Mouse (Mus musculus): ENCODE results near the gene Gjc1. TPM values are rescaled to one million over a fixed set of nuclear protein-coding genes. Genes with fewer than 3 reads are reported as not detected.

Gene Gjc1
- total RNA-seq, 1 experiment: 74.8 TPM

DNA sequence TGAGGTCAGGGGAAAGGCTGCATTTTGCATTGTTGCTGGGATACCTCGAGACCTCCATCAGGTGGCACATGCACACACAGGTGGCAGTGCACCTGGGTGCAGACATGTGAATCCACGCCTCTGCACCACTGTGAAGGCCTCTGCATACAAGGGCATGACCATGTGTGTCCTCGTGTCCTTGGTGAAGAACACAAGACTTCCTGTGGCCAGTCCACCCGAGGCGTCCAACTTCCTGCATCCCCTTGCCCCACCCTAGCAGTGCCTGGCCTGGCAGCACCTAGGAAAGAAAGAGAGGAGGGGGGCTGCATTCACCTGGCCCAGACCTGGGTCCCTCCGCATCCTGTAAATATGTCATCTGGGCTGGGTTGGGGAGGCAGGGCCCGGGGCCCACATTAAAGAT is 39.7 kb downstream of the Gjc1 start:
- Histone ChIP-seq H3K36me3 (ENCODE audit: control insufficient read depth, insufficient read depth, low read length, poor library complexity, severe bottlenecking) (peaks cover 7% of the 10 kb centered on the region; the same call in 1 of the 2 replicates), H3K9me3 (ENCODE audit: control insufficient read depth, insufficient read depth, low read depth, low read length) (no peaks in the 10 kb centered on the region), H3K4me3 (ENCODE audit: insufficient read depth in 1 of 2, low read depth in 1 of 2, low read length in 2 of 2, poor library complexity in 1 of 2, severe bottlenecking in 1 of 2) (no peak overlapping the region), H3K27ac (ENCODE audit: insufficient read depth, low read depth, low read length, poor library complexity, severe bottlenecking) (no peak overlapping the region), H3K4me1 (ENCODE audit: control insufficient read depth in 2 of 2, insufficient read depth in 2 of 2, low read length in 2 of 2, poor library complexity in 1 of 2) (peaks cover 4 to 16% of the 10 kb centered on the region in 2 experiments; a peak in 3 of 4 replicates), H3K9ac (ENCODE audit: insufficient read depth, low read depth, low read length, poor library complexity, severe bottlenecking) (no peak overlapping the region)
- in situ Hi-C loops (cut with MboI; ENCODE audit: low sequenced_read_pairs in 2 of 2, unreplicated experiment in 2 of 2): loop anchor here in 1 of 2 experiments (5.0 kb wide), 1 partner anchor 72 kb away; no protein-coding TSS in a partner anchor
- DNase-seq (ENCODE audit: low read depth, low spot score): no peak
- TF ChIP-seq ZNF384 (IDR thresholded peaks at IDR 0.05; ENCODE audit: low read depth, low read length): no peak
- no peak for TF ChIP-seq ZC3H11A (IDR thresholded peaks at IDR 0.05; ENCODE audit: borderline replicate concordance, low read depth, low read length)
- TF ChIP-seq MAFK (IDR thresholded peaks at IDR 0.05; ENCODE audit: insufficient read depth, low read depth, low read length): no peak
- TF ChIP-seq HCFC1 (IDR thresholded peaks at IDR 0.05; ENCODE audit: borderline replicate concordance, insufficient read depth, low read length): no peak
- no peak for TF ChIP-seq CHD2 (IDR thresholded peaks at IDR 0.05; ENCODE audit: low read depth, low read length)

- in situ Hi-C loops (cut with MboI; ENCODE audit: low sequenced_read_pairs in 2 of 2, unreplicated experiment in 2 of 2): loop anchor here in 1 of 2 experiments (5.0 kb wide), 1 partner anchor 73 kb away; no protein-coding TSS in a partner anchor
- Histone ChIP-seq H3K36me3 (ENCODE audit: control insufficient read depth, insufficient read depth, low read length, poor library complexity, severe bottlenecking) (peaks cover 7% of the 10 kb centered on the region; the same call in 1 of the 2 replicates), H3K9ac (ENCODE audit: insufficient read depth, low read depth, low read length, poor library complexity, severe bottlenecking) (no peak overlapping the region), H3K9me3 (ENCODE audit: control insufficient read depth, insufficient read depth, low read depth, low read length) (no peaks in the 10 kb centered on the region), H3K4me1 (ENCODE audit: control insufficient read depth in 2 of 2, insufficient read depth in 2 of 2, low read length in 2 of 2, poor library complexity in 1 of 2) (peaks cover 4 to 16% of the 10 kb centered on the region in 2 experiments; a peak in 3 of 4 replicates), H3K27ac (ENCODE audit: insufficient read depth, low read depth, low read length, poor library complexity, severe bottlenecking) (no peak overlapping the region), H3K4me3 (ENCODE audit: insufficient read depth in 1 of 2, low read depth in 1 of 2, low read length in 2 of 2, poor library complexity in 1 of 2, severe bottlenecking in 1 of 2) (no peak overlapping the region)
- DNase-seq (ENCODE audit: low read depth, low spot score): no peak
- TF ChIP-seq ZC3H11A (IDR thresholded peaks at IDR 0.05; ENCODE audit: borderline replicate concordance, low read depth, low read length) (no peak), HCFC1 (IDR thresholded peaks at IDR 0.05; ENCODE audit: borderline replicate concordance, insufficient read depth, low read length) (no peak), ZNF384 (IDR thresholded peaks at IDR 0.05; ENCODE audit: low read depth, low read length) (no peak), CHD2 (IDR thresholded peaks at IDR 0.05; ENCODE audit: low read depth, low read length) (no peak), MAFK (IDR thresholded peaks at IDR 0.05; ENCODE audit: insufficient read depth, low read depth, low read length) (no peak)
These were observed 40.3 kb downstream of the Gjc1 start for GRCm38 (mm10) chr11:102779081-102779638.

DNA sequence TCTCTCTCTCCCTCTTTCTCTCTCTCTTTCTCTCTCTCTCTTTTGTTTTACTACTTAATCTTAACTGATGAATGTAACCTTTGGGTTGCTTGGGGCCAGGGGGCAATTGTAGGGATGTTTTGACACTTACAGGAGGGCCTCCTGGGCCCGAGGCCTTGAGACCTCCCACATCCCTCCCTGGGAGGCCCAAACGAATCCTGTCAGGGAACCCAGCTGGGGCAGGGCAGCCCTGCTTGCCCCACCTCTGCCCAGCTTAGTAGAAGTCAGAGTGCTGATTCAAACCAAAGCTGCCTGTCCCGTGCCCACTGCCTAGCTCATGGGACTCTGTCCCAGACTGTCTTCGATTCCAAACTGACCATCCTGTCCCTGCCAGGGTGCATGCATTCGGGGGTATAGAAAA is 40.9 kb downstream of the Gjc1 start:
- in situ Hi-C loops (cut with MboI; ENCODE audit: low sequenced_read_pairs in 2 of 2, unreplicated experiment in 2 of 2): loop anchor here in 1 of 2 experiments (5.0 kb wide), 1 partner anchor 74 kb away; no protein-coding TSS in a partner anchor
- DNase-seq (ENCODE audit: low read depth, low spot score): no peak
- TF ChIP-seq MAFK (IDR thresholded peaks at IDR 0.05; ENCODE audit: insufficient read depth, low read depth, low read length) (no peak), HCFC1 (IDR thresholded peaks at IDR 0.05; ENCODE audit: borderline replicate concordance, insufficient read depth, low read length) (no peak), CHD2 (IDR thresholded peaks at IDR 0.05; ENCODE audit: low read depth, low read length) (no peak), ZC3H11A (IDR thresholded peaks at IDR 0.05; ENCODE audit: borderline replicate concordance, low read depth, low read length) (no peak), ZNF384 (IDR thresholded peaks at IDR 0.05; ENCODE audit: low read depth, low read length) (no peak)
- H3K36me3 ChIP-seq (ENCODE audit: control insufficient read depth, insufficient read depth, low read length, poor library complexity, severe bottlenecking): peaks cover 7% of the 10 kb centered on the region; the same call in 1 of the 2 replicates
- no peak overlapping the region for H3K9ac ChIP-seq (ENCODE audit: insufficient read depth, low read depth, low read length, poor library complexity, severe bottlenecking)
- peaks cover 2 to 16% of the 10 kb centered on the region in 2 experiments; a peak in 3 of 4 replicates for H3K4me1 ChIP-seq (ENCODE audit: control insufficient read depth in 2 of 2, insufficient read depth in 2 of 2, low read length in 2 of 2, poor library complexity in 1 of 2)
- H3K9me3 ChIP-seq (ENCODE audit: control insufficient read depth, insufficient read depth, low read depth, low read length): no peaks in the 10 kb centered on the region
- H3K4me3 ChIP-seq (ENCODE audit: insufficient read depth in 1 of 2, low read depth in 1 of 2, low read length in 2 of 2, poor library complexity in 1 of 2, severe bottlenecking in 1 of 2): no peak overlapping the region
- no peak overlapping the region for H3K27ac ChIP-seq (ENCODE audit: insufficient read depth, low read depth, low read length, poor library complexity, severe bottlenecking)

- H3K4me3 ChIP-seq (ENCODE audit: insufficient read depth in 1 of 2, low read depth in 1 of 2, low read length in 2 of 2, poor library complexity in 1 of 2, severe bottlenecking in 1 of 2): peak overlapping the region; percentile 25 to 38; a peak in 2 of 4 replicates
- peaks cover 2 to 16% of the 10 kb centered on the region in 2 experiments; a peak in 3 of 4 replicates for H3K4me1 ChIP-seq (ENCODE audit: control insufficient read depth in 2 of 2, insufficient read depth in 2 of 2, low read length in 2 of 2, poor library complexity in 1 of 2)
- H3K9me3 ChIP-seq (ENCODE audit: control insufficient read depth, insufficient read depth, low read depth, low read length): no peaks in the 10 kb centered on the region
- H3K9ac ChIP-seq (ENCODE audit: insufficient read depth, low read depth, low read length, poor library complexity, severe bottlenecking): no peak overlapping the region
- in situ Hi-C loops (cut with MboI; ENCODE audit: low sequenced_read_pairs in 2 of 2, unreplicated experiment in 2 of 2): loop anchor here in 1 of 2 experiments (5.0 kb wide), 1 partner anchor 74 kb away; no protein-coding TSS in a partner anchor
- H3K27ac ChIP-seq (ENCODE audit: insufficient read depth, low read depth, low read length, poor library complexity, severe bottlenecking): no peak overlapping the region
- peaks cover 7% of the 10 kb centered on the region; the same call in 1 of the 2 replicates for H3K36me3 ChIP-seq (ENCODE audit: control insufficient read depth, insufficient read depth, low read length, poor library complexity, severe bottlenecking)
- no peak for DNase-seq (ENCODE audit: low read depth, low spot score)
- no peak for TF ChIP-seq MAFK (IDR thresholded peaks at IDR 0.05; ENCODE audit: insufficient read depth, low read depth, low read length)
- TF ChIP-seq ZNF384 (IDR thresholded peaks at IDR 0.05; ENCODE audit: low read depth, low read length): no peak
- TF ChIP-seq HCFC1 (IDR thresholded peaks at IDR 0.05; ENCODE audit: borderline replicate concordance, insufficient read depth, low read length): no peak
- no peak for TF ChIP-seq CHD2 (IDR thresholded peaks at IDR 0.05; ENCODE audit: low read depth, low read length)
- TF ChIP-seq ZC3H11A (IDR thresholded peaks at IDR 0.05; ENCODE audit: borderline replicate concordance, low read depth, low read length): no peak
These were observed 41.3 kb downstream of the Gjc1 start for GRCm38 (mm10) chr11:102778165-102778564.

All from ES-E14 (cell line).